Mouse (Mus musculus): Measurements from ENCODE around the gene Kin. TPM values are rescaled to one million over a fixed set of nuclear protein-coding genes. Genes with fewer than 3 reads are reported as not detected.

Kin gene
- polyA plus RNA-seq, 1 experiment from 2014 or later, result 16.2 TPM

DNA sequence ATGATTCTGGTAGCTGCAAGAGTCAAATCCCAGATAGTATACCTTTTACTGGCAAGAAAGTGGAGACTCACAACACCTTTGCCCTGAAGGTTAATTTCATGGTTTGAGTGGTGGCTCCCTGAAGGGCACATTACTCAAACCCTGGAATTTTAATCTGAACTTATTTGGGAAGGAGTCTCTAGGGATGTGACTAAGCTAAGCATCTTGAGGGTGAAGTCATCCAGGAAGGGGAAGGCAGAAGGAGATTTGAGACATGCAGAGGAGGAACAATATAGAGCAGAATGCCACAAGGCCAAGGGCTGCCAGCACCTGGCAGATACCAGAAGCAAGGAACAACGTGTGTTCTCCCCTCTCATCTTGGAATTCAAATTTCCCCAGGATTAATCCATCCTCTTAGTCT is 38.4 kb downstream of the Kin start:
- no peak overlapping the region for H3K4me3 ChIP-seq (ENCODE audit: low read depth, low read length)
- no peak for DNase-seq (ENCODE audit: low spot score)
- H3K36me3 ChIP-seq (ENCODE audit: control insufficient read depth, insufficient read depth, low read length), result no peaks in the 10 kb centered on the region
- H3K4me1 ChIP-seq (replicated peaks; ENCODE audit: control insufficient read depth, insufficient read depth), result no peaks in the 10 kb centered on the region
- TF ChIP-seq CTCF (IDR thresholded peaks at IDR 0.05; ENCODE audit: low read depth) (no peak), EP300 (optimal IDR thresholded peaks at IDR 0.05) (no peak)
- 73% methylated on average over 1 of the region's 1 CpGs for WGBS
- no peak overlapping the region for H3K4me2 ChIP-seq (replicated peaks; ENCODE audit: low read depth)
- ATAC-seq (ENCODE audit: low FRiP score, low TSS enrichment), result no peak
- no peaks in the 10 kb centered on the region for H3K27me3 ChIP-seq (ENCODE audit: control insufficient read depth, insufficient read depth, low read length)
- no peaks in the 10 kb centered on the region for H3K9me3 ChIP-seq (ENCODE audit: control insufficient read depth, low read length)
- H3K9ac ChIP-seq (ENCODE audit: low read length), result no peak overlapping the region
- no peak overlapping the region for H3K27ac ChIP-seq (replicated peaks)

GRCm38 (mm10) chr2:10119276-10119675 is 38.9 kb downstream of the Kin start:
- Histone ChIP-seq H3K4me3 (ENCODE audit: low read depth, low read length) (no peak overlapping the region), H3K27me3 (ENCODE audit: control insufficient read depth, insufficient read depth, low read length) (no peaks in the 10 kb centered on the region), H3K4me1 (replicated peaks; ENCODE audit: control insufficient read depth, insufficient read depth) (no peaks in the 10 kb centered on the region), H3K36me3 (ENCODE audit: control insufficient read depth, insufficient read depth, low read length) (no peaks in the 10 kb centered on the region), H3K27ac (replicated peaks) (no peak overlapping the region), H3K4me2 (replicated peaks; ENCODE audit: low read depth) (no peak overlapping the region), H3K9me3 (ENCODE audit: control insufficient read depth, low read length) (no peaks in the 10 kb centered on the region), H3K9ac (ENCODE audit: low read length) (no peak overlapping the region)
- TF ChIP-seq EP300 (optimal IDR thresholded peaks at IDR 0.05), result no peak
- TF ChIP-seq CTCF (IDR thresholded peaks at IDR 0.05; ENCODE audit: low read depth), result no peak
- DNase-seq (ENCODE audit: low spot score) (no peak), ATAC-seq (ENCODE audit: low FRiP score, low TSS enrichment) (no peak)
- 76% methylated on average over 8 of the region's 8 CpGs for WGBS

DNA sequence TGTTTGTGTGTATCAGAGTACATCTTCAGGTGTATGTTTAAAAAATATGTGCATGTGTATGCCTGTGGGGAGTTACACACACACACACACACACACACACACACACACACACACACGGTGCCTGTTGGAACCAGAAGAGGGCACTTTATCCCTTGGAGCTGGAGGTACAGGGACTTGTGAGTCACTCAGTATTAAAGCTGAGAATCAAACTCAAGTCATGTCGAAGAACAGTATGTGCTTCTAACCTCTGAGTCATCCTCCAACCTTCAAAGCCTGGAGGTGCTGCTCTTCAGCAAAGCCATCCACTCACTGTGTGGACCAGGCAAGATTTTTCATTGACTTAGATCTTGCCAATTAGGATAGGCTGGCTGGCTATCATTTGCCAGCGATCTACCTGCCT is 41.4 kb downstream of the Kin start:
- DNase-seq (ENCODE audit: low spot score) (no peak), ATAC-seq (ENCODE audit: low FRiP score, low TSS enrichment) (no peak)
- H3K4me1 ChIP-seq (replicated peaks; ENCODE audit: control insufficient read depth, insufficient read depth), result no peaks in the 10 kb centered on the region
- TF ChIP-seq EP300 (optimal IDR thresholded peaks at IDR 0.05) (no peak), CTCF (IDR thresholded peaks at IDR 0.05; ENCODE audit: low read depth) (peak; percentile 39)
- H3K36me3 ChIP-seq (ENCODE audit: control insufficient read depth, insufficient read depth, low read length), result no peaks in the 10 kb centered on the region
- H3K4me2 ChIP-seq (replicated peaks; ENCODE audit: low read depth), result no peak overlapping the region
- 57% methylated on average over 3 of the region's 3 CpGs for WGBS
- no peak overlapping the region for H3K4me3 ChIP-seq (ENCODE audit: low read depth, low read length)
- no peaks in the 10 kb centered on the region for H3K9me3 ChIP-seq (ENCODE audit: control insufficient read depth, low read length)
- no peak overlapping the region for H3K27ac ChIP-seq (replicated peaks)
- no peak overlapping the region for H3K9ac ChIP-seq (ENCODE audit: low read length)
- H3K27me3 ChIP-seq (ENCODE audit: control insufficient read depth, insufficient read depth, low read length), result no peaks in the 10 kb centered on the region

- H3K4me3 ChIP-seq (ENCODE audit: low read depth, low read length), result no peak overlapping the region
- WGBS, result 94% methylated on average over 4 of the region's 4 CpGs
Observed at GRCm38 (mm10) chr2:10126122-10126521, 45.7 kb downstream of the Kin start.

GRCm38 (mm10) chr2:10127471-10127870 is 47.1 kb downstream of the Kin start:
- no peak overlapping the region for H3K4me3 ChIP-seq (ENCODE audit: low read depth, low read length)
- DNase-seq (ENCODE audit: low spot score) (no peak), ATAC-seq (ENCODE audit: low FRiP score, low TSS enrichment) (no peak)
- no peaks in the 10 kb centered on the region for H3K27me3 ChIP-seq (ENCODE audit: control insufficient read depth, insufficient read depth, low read length)
- H3K4me1 ChIP-seq (replicated peaks; ENCODE audit: control insufficient read depth, insufficient read depth), result no peaks in the 10 kb centered on the region
- H3K36me3 ChIP-seq (ENCODE audit: control insufficient read depth, insufficient read depth, low read length), result no peaks in the 10 kb centered on the region
- TF ChIP-seq CTCF (IDR thresholded peaks at IDR 0.05; ENCODE audit: low read depth), result no peak
- no peak for TF ChIP-seq EP300 (optimal IDR thresholded peaks at IDR 0.05)
- no peak overlapping the region for H3K27ac ChIP-seq (replicated peaks)
- WGBS, result 81% methylated on average over 5 of the region's 5 CpGs
- H3K9me3 ChIP-seq (ENCODE audit: control insufficient read depth, low read length), result no peaks in the 10 kb centered on the region
- H3K4me2 ChIP-seq (replicated peaks; ENCODE audit: low read depth), result no peak overlapping the region
- no peak overlapping the region for H3K9ac ChIP-seq (ENCODE audit: low read length)

More at GRCm38 (mm10) chr2:10126122-10126521, 45.7 kb downstream of the Kin start:
- no peak for DNase-seq (ENCODE audit: low spot score)
- Histone ChIP-seq H3K36me3 (ENCODE audit: control insufficient read depth, insufficient read depth, low read length) (no peaks in the 10 kb centered on the region), H3K9me3 (ENCODE audit: control insufficient read depth, low read length) (no peaks in the 10 kb centered on the region), H3K27me3 (ENCODE audit: control insufficient read depth, insufficient read depth, low read length) (no peaks in the 10 kb centered on the region), H3K4me2 (replicated peaks; ENCODE audit: low read depth) (no peak overlapping the region), H3K9ac (ENCODE audit: low read length) (no peak overlapping the region), H3K4me1 (replicated peaks; ENCODE audit: control insufficient read depth, insufficient read depth) (no peaks in the 10 kb centered on the region), H3K27ac (replicated peaks) (no peak overlapping the region)
- TF ChIP-seq EP300 (optimal IDR thresholded peaks at IDR 0.05) (no peak), CTCF (IDR thresholded peaks at IDR 0.05; ENCODE audit: low read depth) (no peak)
- no peak for ATAC-seq (ENCODE audit: low FRiP score, low TSS enrichment)

- TF ChIP-seq EP300 (optimal IDR thresholded peaks at IDR 0.05), result no peak
- TF ChIP-seq CTCF (IDR thresholded peaks at IDR 0.05; ENCODE audit: low read depth), result no peak
- ATAC-seq (ENCODE audit: low FRiP score, low TSS enrichment), result peak; percentile 74
- DNase-seq (ENCODE audit: low spot score), result no peak
Observed at GRCm38 (mm10) chr2:10128571-10128970, 48.2 kb downstream of the Kin start.

More at GRCm38 (mm10) chr2:10128571-10128970, 48.2 kb downstream of the Kin start:
- Histone ChIP-seq H3K9ac (ENCODE audit: low read length) (no peak overlapping the region), H3K4me1 (replicated peaks; ENCODE audit: control insufficient read depth, insufficient read depth) (no peaks in the 10 kb centered on the region), H3K4me3 (ENCODE audit: low read depth, low read length) (no peak overlapping the region), H3K36me3 (ENCODE audit: control insufficient read depth, insufficient read depth, low read length) (no peaks in the 10 kb centered on the region), H3K27me3 (ENCODE audit: control insufficient read depth, insufficient read depth, low read length) (no peaks in the 10 kb centered on the region), H3K27ac (replicated peaks) (no peak overlapping the region), H3K4me2 (replicated peaks; ENCODE audit: low read depth) (no peak overlapping the region), H3K9me3 (ENCODE audit: control insufficient read depth, low read length) (no peaks in the 10 kb centered on the region)
- WGBS, result 56% methylated on average over 4 of the region's 4 CpGs
